Mouse (Mus musculus): Measurements from ENCODE around the gene Zp2.

GRCm38 (mm10) chr7:120192816-120193215 lies 47.7 kb upstream of the Zp2 start:
- TF ChIP-seq CTCF (IDR thresholded peaks at IDR 0.05; ENCODE audit: low read depth, low read length) (no peak), POLR2A (IDR thresholded peaks at IDR 0.05; ENCODE audit: extremely low read depth, insufficient read depth, low read length) (no peak)

All from liver, adult 2 months (tissue).